Mouse (Mus musculus) stomach, embryonic 16.5 days (tissue): Measurements from ENCODE around the gene Pacsin2. TPM values are rescaled to one million over a fixed set of nuclear protein-coding genes. Genes with fewer than 3 reads are reported as not detected.

ENCODE experiments used
- ATAC-seq: fragments of 200-750 bp; cut with Nextera tagmentation; 2 replicates; pipeline ENCODE4 v1.8.0; 2017; ENCODE audit warnings: moderate number of reproducible peaks, moderate TSS enrichment; ENCODE audit not compliant: insufficient read depth, low FRiP score
- H3K27ac ChIP-seq: fragments of 300-500 bp; sonication (generic); 2 replicates; pipeline ENCODE4 v1.5.1; 2014; ENCODE audit warnings: low read length
- H3K27me3 ChIP-seq: fragments of 300-500 bp; sonication (generic); 2 replicates; pipeline ENCODE4 v1.6.1; 2014; ENCODE audit warnings: low read length, control low read depth, mixed read lengths; ENCODE audit not compliant: control insufficient read depth, insufficient read depth
- H3K36me3 ChIP-seq: fragments of 300-500 bp; sonication (generic); 2 replicates; pipeline ENCODE4 v1.6.1; 2014; ENCODE audit warnings: low read length; ENCODE audit not compliant: control insufficient read depth, insufficient read depth
- H3K4me1 ChIP-seq: fragments of 300-500 bp; sonication (generic); 2 replicates; pipeline ENCODE4 v1.6.1; 2014; ENCODE audit warnings: low read length, control low read depth, mixed read lengths; ENCODE audit not compliant: control insufficient read depth, insufficient read depth
- H3K4me2 ChIP-seq: fragments of 300-500 bp; sonication (generic); 2 replicates; pipeline ENCODE4 v1.6.1; 2014; ENCODE audit warnings: low read depth, low read length, mixed read lengths
- H3K4me3 ChIP-seq: fragments of 300-500 bp; sonication (generic); replicated peaks from 2 replicates; pipeline ENCODE4 v1.5.1; 2014; ENCODE audit warnings: mild to moderate bottlenecking, low read length
- H3K9ac ChIP-seq: fragments of 300-500 bp; sonication (generic); 2 replicates; pipeline ENCODE4 v1.6.1; 2014; ENCODE audit warnings: low read length
- H3K9me3 ChIP-seq: fragments of 300-500 bp; sonication (generic); replicated peaks from 2 replicates; pipeline ENCODE4 v1.6.1; 2016; ENCODE audit warnings: low read length, control low read depth; ENCODE audit not compliant: control insufficient read depth
- WGBS: fragments of 180-500 bp; shearing (Covaris S2); extraction: QIAGEN DNeasy Blood & Tissue Kit; methylation state at CpG from one replicate; pipeline ENCODE4 v1.1.7; 2014; 5-methylcytosine and 5-hydroxymethylcytosine counted together
- polyA plus RNA-seq: library from polyadenylated mRNA; unstranded; fragments of >200 nt; fragmentation: Nextera tagmentation; extraction: Ambion mirVana; gene quantifications from 2 replicates; pipeline ENCODE4 v1.2.1, GENCODE M21; 2015

The Pacsin2 gene
- polyA plus RNA-seq, 1 experiment from 2014 or later: 64.5 TPM

GRCm38 (mm10) chr15:83328952-83329351 is 135.5 kb downstream of the Pacsin2 start:
- H3K4me3 ChIP-seq: no peak overlapping the region
- H3K4me2 ChIP-seq: no peak overlapping the region
- no peaks in the 10 kb centered on the region for H3K4me1 ChIP-seq
- no peak for ATAC-seq
- H3K36me3 ChIP-seq: peaks cover 26% of the 10 kb centered on the region
- 83% methylated on average over 5 of the region's 5 CpGs for WGBS
- no peaks in the 10 kb centered on the region for H3K27me3 ChIP-seq
- H3K27ac ChIP-seq: no peak overlapping the region
- H3K9ac ChIP-seq: no peak overlapping the region
- H3K9me3 ChIP-seq: no peaks in the 10 kb centered on the region

Other genes with a start within 250 kb of the Pacsin2 start
- gene A4galt, start 212.8 kb downstream of the Pacsin2 start, polyA plus RNA-seq: 15.3 and 16.9 TPM in 2 replicates
- gene Arfgap3, start 114.4 kb downstream of the Pacsin2 start, polyA plus RNA-seq: 79.9 and 80.6 TPM in 2 replicates
- 20.9 and 21.0 TPM in 2 replicates for gene Ttll1, start 46.3 kb upstream of the Pacsin2 start, polyA plus RNA-seq
- 6.8 and 7.0 TPM in 2 replicates for gene Bik, start 62.3 kb upstream of the Pacsin2 start, polyA plus RNA-seq
- gene Tspo, start 99.0 kb upstream of the Pacsin2 start, polyA plus RNA-seq: 116 and 132 TPM in 2 replicates
- gene Mcat, start 99.2 kb upstream of the Pacsin2 start, polyA plus RNA-seq: 24.3 and 24.4 TPM in 2 replicates
- gene Ttll12, start 130.6 kb upstream of the Pacsin2 start, polyA plus RNA-seq: 31.9 and 32.2 TPM in 2 replicates